Mouse (Mus musculus) CH12.LX (cell line): ENCODE measurements at regions not wholly inside any gene's neighbourhood (a gene's known extent, or its start where the extent isn't known, plus 50 kb on each side); places are given as distances from the start of the nearest gene placed in this dataset.

Experiments
- BHLHE40 ChIP-seq: IDR thresholded peaks from 2 replicates; pipeline ENCODE4 v1.6.1; 2011; ENCODE audit warnings: mild to moderate bottlenecking, low read depth, low read length, improper control_type of control experiment
- CTCF ChIP-seq, 2 experiments: IDR thresholded peaks in 1 of 2; conservative IDR thresholded peaks in 1 of 2; 2 replicates each; pipeline ENCODE4 v1.5.1; 2011 to 2012; ENCODE audit warnings: low read depth in 2 of 2, low read length in 2 of 2, improper control_type of control experiment in 1 of 2, inconsistent platforms in 1 of 2, mild to moderate bottlenecking in 1 of 2, moderate library complexity in 1 of 2
- ELF1 ChIP-seq: IDR thresholded peaks from 2 replicates; pipeline ENCODE4 v1.6.1; 2014; ENCODE audit warnings: low read depth, mild to moderate bottlenecking, inconsistent platforms, low read length, improper control_type of control experiment
- EP300 ChIP-seq: IDR thresholded peaks from 2 replicates; pipeline ENCODE4 v1.6.1; 2011; ENCODE audit warnings: low read length, improper control_type of control experiment
- GABPA ChIP-seq: IDR thresholded peaks from 2 replicates; pipeline ENCODE4 v1.6.1; 2012; ENCODE audit warnings: low read depth, low read length, improper control_type of control experiment, inconsistent platforms; ENCODE audit not compliant: insufficient replicate concordance
- IRF4 ChIP-seq: IDR thresholded peaks from 2 replicates; pipeline ENCODE4 v1.6.1; 2014; ENCODE audit warnings: low read depth, mild to moderate bottlenecking, inconsistent platforms, low read length, improper control_type of control experiment
- KAT2A ChIP-seq: IDR thresholded peaks from 2 replicates; pipeline ENCODE4 v1.6.1; 2012; ENCODE audit warnings: low read length, improper control_type of control experiment, inconsistent platforms; ENCODE audit not compliant: insufficient replicate concordance
- MYC ChIP-seq: IDR thresholded peaks from 2 replicates; pipeline ENCODE4 v1.6.1; 2011; ENCODE audit warnings: low read depth, mild to moderate bottlenecking, improper control_type of control experiment, low read length
- POLR2A ChIP-seq: IDR thresholded peaks from 2 replicates; pipeline ENCODE4 v1.6.1; 2011; ENCODE audit warnings: low read depth, mild to moderate bottlenecking, improper control_type of control experiment, low read length
- SIN3A ChIP-seq: IDR thresholded peaks from 2 replicates; pipeline ENCODE4 v1.6.1; 2012; ENCODE audit warnings: low read length, improper control_type of control experiment, inconsistent platforms
- TBP ChIP-seq: conservative IDR thresholded peaks from 2 replicates; pipeline ENCODE4 v1.6.1; 2011; ENCODE audit warnings: low read depth, low read length, improper control_type of control experiment
- TCF12 ChIP-seq: IDR thresholded peaks from 2 replicates; pipeline ENCODE4 v1.6.1; 2014; ENCODE audit warnings: low read depth, mild to moderate bottlenecking, inconsistent platforms, low read length, improper control_type of control experiment
- UBTF ChIP-seq: IDR thresholded peaks from 2 replicates; pipeline ENCODE4 v1.6.1; 2012; ENCODE audit warnings: low read depth, mild to moderate bottlenecking, inconsistent platforms, low read length, improper control_type of control experiment, moderate library complexity
- ZNF384 ChIP-seq: IDR thresholded peaks from 2 replicates; pipeline ENCODE4 v1.6.1; 2012; ENCODE audit warnings: low read depth, low read length, improper control_type of control experiment, inconsistent platforms

- no peak for TF ChIP-seq GABPA
- TF ChIP-seq CTCF (conservative IDR thresholded peaks at IDR 0.05 in 1 of 2, IDR thresholded peaks at IDR 0.05 in 1 of 2; ENCODE audit: low read depth in 2 of 2, low read length in 2 of 2) = no peak
- no peak for TF ChIP-seq MYC
- TF ChIP-seq EP300 = no peak
- TF ChIP-seq ELF1 = no peak
- no peak for TF ChIP-seq TCF12
- TF ChIP-seq IRF4 = no peak
- TF ChIP-seq BHLHE40 = no peak
- no peak for TF ChIP-seq SIN3A
- no peak for TF ChIP-seq KAT2A
- no peak for TF ChIP-seq TBP
- no peak for TF ChIP-seq POLR2A
- no peak for TF ChIP-seq ZNF384
- TF ChIP-seq UBTF = no peak
Measured at GRCm38 (mm10) chr3:148680086-148680485, 310.3 kb downstream of the Adgrl2 start.
